Mouse (Mus musculus): ENCODE data around the gene Fbxw5. TPM values are rescaled to one million over a fixed set of nuclear protein-coding genes. Genes with fewer than 3 reads are reported as not detected.

The Fbxw5 gene
- polyA plus RNA-seq, 1 experiment from 2014 or later: 106 TPM

DNA sequence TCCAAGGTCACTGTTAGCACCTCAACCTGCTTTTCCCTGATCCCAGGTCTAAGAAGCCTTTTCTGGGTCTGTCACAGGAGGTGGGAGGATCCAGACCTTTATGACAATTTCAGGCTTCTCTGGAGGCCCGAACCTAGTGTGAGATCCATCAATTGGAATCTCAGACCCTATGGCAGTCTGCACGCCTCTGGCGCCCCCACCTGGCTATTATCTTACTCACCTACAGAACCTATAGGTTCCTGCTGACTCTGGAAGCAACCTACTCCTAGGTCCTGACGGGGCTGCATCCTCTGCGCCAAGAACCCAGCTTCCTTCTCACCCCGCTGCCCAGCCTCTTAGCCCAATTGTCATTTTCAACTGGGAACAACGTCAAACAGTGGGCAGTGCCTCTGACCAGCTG lies 17.6 kb upstream of the Fbxw5 start:
- Histone ChIP-seq H3K27ac (no peak overlapping the region), H3K4me3 (no peak overlapping the region), H3K27me3 (0 out of 2 replicates have a peak, but pooled peaks cover 7% of the 10 kb centered on the region), H3K9me3 (replicated peaks) (no peaks in the 10 kb centered on the region), H3K9ac (no peak overlapping the region), H3K36me3 (no peaks in the 10 kb centered on the region), H3K4me1 (no peaks in the 10 kb centered on the region), H3K4me2 (replicated peaks) (no peak overlapping the region)
- WGBS: 31% methylated on average over 7 of the region's 7 CpGs
- no peak for ATAC-seq (ENCODE audit: low FRiP score)

DNA sequence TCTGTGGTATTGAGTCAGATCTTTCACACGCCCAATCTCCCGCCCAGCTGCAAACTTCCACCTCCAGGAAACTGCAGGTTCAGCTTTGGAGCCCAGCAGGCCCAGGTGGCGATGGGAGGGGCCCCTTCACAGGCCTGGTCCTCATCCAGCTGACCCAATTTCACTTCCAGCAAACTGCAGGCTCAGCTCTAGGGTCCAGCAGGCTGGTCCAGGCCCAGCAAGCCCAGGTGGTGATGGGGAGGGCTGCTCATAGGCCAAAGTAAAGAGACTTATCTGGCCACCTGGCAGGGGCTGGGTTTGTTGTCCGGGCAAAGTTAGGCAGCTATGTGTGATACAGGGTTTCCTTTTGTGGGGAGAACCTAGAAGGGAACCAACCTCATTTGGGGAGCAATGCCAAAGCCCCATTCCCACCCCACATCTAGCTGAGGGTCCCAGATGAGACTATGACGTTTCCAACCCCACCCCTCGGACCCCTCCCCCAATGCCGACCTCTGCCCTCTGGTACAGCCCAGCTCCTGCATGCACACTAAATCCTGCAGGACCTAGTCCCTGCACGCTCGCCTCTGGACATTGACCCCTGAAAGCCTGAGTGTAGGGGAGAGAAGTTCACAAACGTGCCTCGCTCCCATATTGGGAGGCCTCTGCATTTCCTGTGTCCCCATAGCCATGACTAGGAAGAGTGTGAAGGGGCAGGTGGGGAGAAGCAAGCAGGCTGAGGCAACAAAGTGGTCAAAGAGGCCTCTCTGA lies 15.5 kb upstream of the Fbxw5 start:
- 71% methylated on average over 11 of the region's 11 CpGs for WGBS
- no peaks in the 10 kb centered on the region for H3K9me3 ChIP-seq (replicated peaks)
- H3K27me3 ChIP-seq: 0 out of 2 replicates have a peak, but pooled peaks cover 3% of the 10 kb centered on the region
- no peak overlapping the region for H3K27ac ChIP-seq
- H3K9ac ChIP-seq: no peak overlapping the region
- no peak overlapping the region for H3K4me3 ChIP-seq
- no peaks in the 10 kb centered on the region for H3K36me3 ChIP-seq
- H3K4me1 ChIP-seq: no peaks in the 10 kb centered on the region
- no peak overlapping the region for H3K4me2 ChIP-seq (replicated peaks)
- ATAC-seq (ENCODE audit: low FRiP score): no peak

DNA sequence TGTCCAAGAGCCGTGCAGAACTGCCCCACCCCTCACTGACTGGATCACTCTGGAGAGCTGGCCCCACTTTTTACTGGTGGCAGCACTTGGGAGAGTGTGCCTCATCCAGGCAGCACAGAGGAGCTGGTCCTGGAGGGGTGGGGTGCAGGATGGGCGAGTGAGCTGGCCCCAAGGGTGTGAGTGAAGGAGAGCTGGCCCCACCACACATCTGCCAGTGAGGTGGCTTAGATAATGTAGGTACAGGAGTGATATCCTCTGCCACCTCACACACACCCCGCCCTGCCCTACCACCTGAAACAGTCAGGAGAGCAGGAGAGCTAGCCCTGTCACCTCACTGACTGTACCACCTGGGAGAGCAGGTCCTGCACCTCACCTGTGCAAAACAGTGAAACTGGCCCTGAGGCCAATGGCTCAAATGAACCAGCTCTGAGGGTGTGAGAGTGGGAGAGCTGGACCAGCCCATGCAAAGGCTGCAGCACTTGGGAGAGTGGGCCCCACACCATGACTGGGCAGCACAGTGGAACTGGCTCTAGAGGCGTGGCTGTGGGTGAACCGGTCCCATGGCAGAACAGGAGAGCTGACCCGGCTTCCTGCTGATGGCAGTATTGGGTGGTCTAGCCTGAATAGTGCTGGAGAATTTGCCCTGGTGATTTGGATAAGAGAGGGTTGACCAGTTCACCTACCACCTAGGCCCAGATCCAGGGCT lies 12.4 kb upstream of the Fbxw5 start:
- Histone ChIP-seq H3K27ac (no peak overlapping the region), H3K9ac (no peak overlapping the region), H3K27me3 (0 out of 2 replicates have a peak, but pooled peaks cover 3% of the 10 kb centered on the region), H3K4me3 (no peak overlapping the region), H3K36me3 (no peaks in the 10 kb centered on the region), H3K4me1 (no peaks in the 10 kb centered on the region), H3K9me3 (replicated peaks) (no peaks in the 10 kb centered on the region), H3K4me2 (replicated peaks) (no peak overlapping the region)
- 76% methylated on average over 6 of the region's 6 CpGs for WGBS
- no peak for ATAC-seq (ENCODE audit: low FRiP score)

DNA sequence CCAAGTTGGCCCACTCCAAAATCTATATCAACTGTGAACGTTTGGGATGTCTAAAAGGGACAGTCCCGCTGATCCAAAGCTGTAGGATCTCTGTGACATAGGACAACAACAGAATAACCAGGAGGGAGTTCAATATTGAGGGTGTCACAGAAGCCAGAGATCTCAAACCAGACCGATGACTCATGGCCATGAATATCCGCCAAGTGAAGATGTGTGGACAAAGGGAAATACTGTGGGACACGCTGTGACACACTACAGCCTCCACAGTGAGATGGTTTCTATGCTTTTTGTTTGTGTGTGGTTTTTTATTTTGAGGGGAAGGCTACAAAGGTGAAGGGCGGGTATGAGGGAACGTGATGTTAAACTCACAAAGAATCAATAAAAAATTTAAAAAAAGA lies 11.9 kb upstream of the Fbxw5 start:
- Histone ChIP-seq H3K27ac (no peak overlapping the region), H3K9ac (no peak overlapping the region), H3K4me2 (replicated peaks) (no peak overlapping the region), H3K4me3 (no peak overlapping the region), H3K9me3 (replicated peaks) (no peaks in the 10 kb centered on the region), H3K36me3 (no peaks in the 10 kb centered on the region), H3K27me3 (0 out of 2 replicates have a peak, but pooled peaks cover 3% of the 10 kb centered on the region), H3K4me1 (no peaks in the 10 kb centered on the region)
- WGBS: 82% methylated on average over 7 of the region's 7 CpGs
- ATAC-seq (ENCODE audit: low FRiP score): no peak

DNA sequence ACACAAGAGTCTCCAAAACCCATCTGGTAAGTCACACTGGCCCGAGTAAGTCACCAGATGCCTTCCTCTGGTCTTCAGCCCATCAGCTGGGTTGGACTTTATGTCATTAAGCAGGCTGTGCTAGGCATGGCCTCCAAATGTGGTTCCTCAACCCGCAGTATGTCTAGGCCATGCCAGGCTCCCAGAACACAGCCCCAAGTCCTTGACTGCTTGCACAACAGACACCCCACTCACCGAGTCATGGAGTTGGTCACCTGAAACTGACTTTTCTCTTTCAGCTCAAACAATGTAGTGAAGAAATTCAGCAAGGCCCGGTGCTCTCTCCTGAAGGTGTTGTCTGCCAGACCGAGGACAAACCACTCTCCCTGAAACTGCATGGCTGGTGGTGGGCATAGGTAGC lies 7.6 kb upstream of the Fbxw5 start:
- H3K4me3 ChIP-seq: no peak overlapping the region
- H3K36me3 ChIP-seq: no peaks in the 10 kb centered on the region
- ATAC-seq (ENCODE audit: low FRiP score): no peak
- no peaks in the 10 kb centered on the region for H3K9me3 ChIP-seq (replicated peaks)
- no peak overlapping the region for H3K27ac ChIP-seq
- H3K9ac ChIP-seq: no peak overlapping the region
- H3K4me2 ChIP-seq (replicated peaks): no peak overlapping the region
- H3K27me3 ChIP-seq: no peaks in the 10 kb centered on the region
- H3K4me1 ChIP-seq: no peaks in the 10 kb centered on the region
- WGBS: 90% methylated on average over 5 of the region's 5 CpGs

DNA sequence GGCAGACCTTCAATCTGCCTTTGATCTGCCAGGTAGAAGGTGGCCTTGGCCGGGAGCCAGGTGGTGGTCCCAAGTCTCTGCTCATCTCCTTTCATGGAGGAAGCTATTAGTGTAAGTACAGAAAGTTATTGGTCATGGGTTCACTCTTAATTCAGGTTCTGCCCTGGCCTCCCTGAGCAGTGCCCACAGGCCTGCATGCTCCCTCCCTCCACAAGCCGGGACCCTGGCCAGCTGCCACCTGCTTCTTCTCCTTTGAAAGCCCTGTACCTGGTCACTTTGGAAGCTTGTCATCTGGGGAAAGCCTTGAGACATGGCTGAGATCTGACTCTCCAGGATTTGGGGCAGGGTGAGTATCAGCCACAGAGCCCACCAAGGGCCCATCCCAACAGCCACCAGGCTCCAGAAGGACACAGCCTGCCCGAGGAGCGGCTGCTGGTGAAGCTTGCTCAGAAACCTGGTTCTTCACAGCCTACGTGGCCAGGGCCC lies 7.0 kb upstream of the Fbxw5 start, which contains the start of gene Lcn12:
TSS of gene Lcn12 (minus strand) at position 436 of the 486 bp plus-strand sequence.
- Histone ChIP-seq H3K9me3 (replicated peaks) (no peaks in the 10 kb centered on the region), H3K4me1 (no peaks in the 10 kb centered on the region), H3K4me3 (no peak within 1 kb of the TSS), H3K27ac (no peak within 1 kb of the TSS), H3K4me2 (replicated peaks) (no peak within 1 kb of the TSS), H3K27me3 (no peaks in the 10 kb centered on the region), H3K9ac (no peak within 1 kb of the TSS), H3K36me3 (no peaks in the 10 kb centered on the region)
- no peak for ATAC-seq (ENCODE audit: low FRiP score)
- WGBS: 86% methylated on average over 5 of the region's 5 CpGs

DNA sequence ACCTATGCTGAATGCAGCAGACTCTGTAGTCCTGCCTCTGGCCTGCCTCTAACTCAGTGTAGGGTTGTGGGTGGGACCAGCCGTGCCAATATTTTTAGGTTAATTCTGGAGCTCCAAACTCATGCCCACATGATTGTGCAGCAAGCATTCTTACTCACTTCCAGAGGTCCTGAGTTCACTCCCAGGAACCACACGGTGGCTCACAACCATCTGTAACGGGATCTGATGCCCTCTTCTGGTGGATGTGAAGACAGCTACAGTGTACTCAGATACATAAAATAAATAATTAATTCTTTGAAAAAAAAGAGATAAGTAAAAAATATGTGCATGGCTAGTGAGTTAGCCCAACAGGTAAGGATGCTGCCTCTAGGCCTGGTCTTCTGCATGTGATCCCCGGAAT lies 4.1 kb upstream of the Fbxw5 start:
- Histone ChIP-seq H3K4me1 (peaks cover 8% of the 10 kb centered on the region), H3K9ac (no peak overlapping the region), H3K4me2 (replicated peaks) (no peak overlapping the region), H3K36me3 (no peaks in the 10 kb centered on the region), H3K27ac (no peak overlapping the region), H3K27me3 (no peaks in the 10 kb centered on the region), H3K4me3 (no peak overlapping the region), H3K9me3 (replicated peaks) (no peaks in the 10 kb centered on the region)
- no peak for ATAC-seq (ENCODE audit: low FRiP score)
- 43% methylated on average over 4 of the region's 4 CpGs for WGBS

DNA sequence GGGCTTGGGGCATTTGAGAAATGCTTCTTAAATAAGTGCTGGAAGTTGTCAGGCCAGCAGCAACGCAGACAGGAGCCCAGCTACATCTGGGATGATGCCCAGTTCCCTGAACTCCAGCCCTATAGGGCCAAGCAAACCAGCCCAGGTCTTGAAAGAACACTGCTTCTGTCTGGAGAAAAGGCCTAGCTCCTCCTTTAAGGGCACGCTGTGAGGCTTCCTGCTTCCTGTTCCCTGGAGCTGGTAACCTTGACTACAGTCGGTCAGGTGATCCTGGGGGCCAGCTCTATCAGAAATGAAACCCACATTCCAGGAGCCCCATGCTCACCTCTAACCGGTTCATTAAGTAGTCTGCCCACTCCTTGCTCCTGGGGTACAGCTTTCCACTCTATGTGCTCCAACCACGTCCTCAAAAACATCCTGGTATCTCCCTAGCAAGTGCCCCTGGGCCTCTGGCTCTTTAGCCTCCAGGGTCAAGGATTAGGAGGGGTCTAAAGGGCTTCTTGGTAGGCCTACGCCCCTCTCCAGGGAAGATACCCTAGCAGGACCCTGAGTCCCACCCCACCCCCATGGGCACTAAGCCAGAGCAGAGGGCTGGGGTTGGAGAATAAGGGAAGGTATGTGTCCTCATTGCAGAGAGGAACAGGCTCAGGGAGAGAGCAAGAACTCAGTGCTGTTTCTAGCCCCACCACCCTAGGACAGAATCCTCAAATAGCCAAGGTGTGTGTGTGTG lies 2.5 kb upstream of the Fbxw5 start:
- ATAC-seq (ENCODE audit: low FRiP score): no peak
- 60% methylated on average over 6 of the region's 6 CpGs for WGBS
- peaks cover 18% of the 10 kb centered on the region for H3K4me1 ChIP-seq

DNA sequence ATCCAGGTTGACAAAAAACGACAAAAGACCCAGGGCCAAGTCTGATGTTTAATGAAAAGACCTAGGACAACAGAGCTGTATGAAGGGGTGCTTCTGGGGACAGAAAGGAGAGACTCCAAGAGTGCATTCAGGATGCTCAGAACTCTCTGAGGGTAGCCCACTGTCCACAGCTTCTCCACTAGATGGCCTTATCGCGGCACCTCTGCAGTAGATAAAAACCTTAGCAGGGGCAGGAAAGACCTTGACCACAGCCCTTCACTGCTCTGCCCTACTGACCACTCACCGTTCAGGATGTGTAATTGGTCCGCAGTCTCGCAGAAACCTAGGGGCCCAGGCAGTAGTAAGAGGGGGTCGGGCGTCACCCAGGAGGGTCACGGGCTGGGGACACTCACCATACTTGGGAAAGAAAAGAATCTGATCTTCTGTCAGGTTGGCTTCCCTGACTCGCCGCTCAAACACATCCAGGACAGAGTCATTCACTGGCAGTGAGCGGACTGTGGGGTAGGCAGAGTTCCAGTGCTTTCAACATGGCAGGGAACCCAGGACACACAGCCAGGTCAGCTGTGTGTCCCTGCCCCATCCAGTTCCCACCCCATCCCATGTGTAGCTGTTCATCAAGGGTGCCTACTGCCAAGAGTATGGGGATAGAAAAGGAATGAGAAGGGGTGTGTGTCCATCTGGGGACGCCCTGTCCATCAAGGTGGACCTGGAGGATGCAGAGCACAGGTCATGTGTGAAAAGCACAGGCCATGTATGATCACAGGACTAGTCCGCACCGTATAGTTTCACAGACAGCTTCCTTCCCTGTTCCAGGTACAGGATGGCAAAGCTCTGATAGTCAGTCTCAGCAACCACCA lies 1.7 kb upstream of the Fbxw5 start:
- peaks cover 15% of the 10 kb centered on the region for H3K36me3 ChIP-seq
- H3K9me3 ChIP-seq (replicated peaks): no peaks in the 10 kb centered on the region
- no peak for ATAC-seq (ENCODE audit: low FRiP score)
- no peak overlapping the region for H3K27ac ChIP-seq
- H3K9ac ChIP-seq: 0 out of 2 replicates have a peak overlapping the region, but pooled peaks have one; percentile 18
- 71% methylated on average over 15 of the region's 15 CpGs for WGBS
- no peaks in the 10 kb centered on the region for H3K27me3 ChIP-seq
- peaks cover 18% of the 10 kb centered on the region for H3K4me1 ChIP-seq
- H3K4me3 ChIP-seq: no peak overlapping the region
- no peak overlapping the region for H3K4me2 ChIP-seq (replicated peaks)

More for the DNA sequence above, 2.5 kb upstream of the Fbxw5 start:
- Histone ChIP-seq H3K27ac (no peak overlapping the region), H3K9ac (no peak overlapping the region), H3K9me3 (replicated peaks) (no peaks in the 10 kb centered on the region), H3K4me2 (replicated peaks) (no peak overlapping the region), H3K27me3 (no peaks in the 10 kb centered on the region), H3K4me3 (no peak overlapping the region), H3K36me3 (peaks cover 6% of the 10 kb centered on the region)

DNA sequence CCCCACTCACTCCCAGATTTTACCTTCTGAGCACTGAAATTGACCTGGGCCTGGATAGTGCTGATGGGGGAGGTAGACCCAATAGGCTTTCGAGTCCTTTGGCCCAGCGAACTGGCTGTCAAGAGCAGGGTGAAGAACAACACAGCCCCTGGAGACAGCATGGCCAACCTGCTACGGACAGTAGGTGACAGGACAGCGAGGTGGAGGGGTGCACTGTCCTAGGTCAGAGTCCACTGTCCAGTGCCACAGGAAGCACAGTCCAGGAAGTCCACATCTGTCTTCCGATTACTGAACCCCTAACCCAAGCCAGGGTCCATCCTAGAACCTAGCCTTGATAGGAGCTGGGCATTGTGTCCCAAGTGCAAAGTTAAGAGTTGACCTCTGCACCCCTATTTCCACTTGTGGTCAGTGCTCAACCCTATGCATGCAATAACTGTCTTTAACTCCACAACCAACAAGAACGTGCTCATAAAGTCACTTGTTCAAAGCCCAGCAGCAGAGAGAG lies 427 bp upstream of the Fbxw5 start:
- H3K4me1 ChIP-seq: peaks cover 18% of the 10 kb centered on the region
- H3K27ac ChIP-seq: no peak overlapping the region; the same call in 1 of the 2 replicates
- peak overlapping the region; percentile 85; the same call in 1 of the 2 replicates for H3K9ac ChIP-seq
- peak overlapping the region; percentile 98 for H3K4me2 ChIP-seq (replicated peaks)
- peak overlapping the region; percentile 90 for H3K4me3 ChIP-seq
- no peaks in the 10 kb centered on the region for H3K9me3 ChIP-seq (replicated peaks)
- ATAC-seq (ENCODE audit: low FRiP score): peak; percentile 42
- H3K27me3 ChIP-seq: no peaks in the 10 kb centered on the region
- WGBS: 67% methylated on average over 6 of the region's 6 CpGs
- peaks cover 27% of the 10 kb centered on the region for H3K36me3 ChIP-seq
